ENCODE assay signal across 22 mouse cellular contexts in genomic region chr6:37396127-37396526, GRCm38 (mm10).
"Had no signal": no experiment of that assay in that cellular context is flagged by ENCODE, and none has a peak within 500 bp of the region (broad histone marks: within the 10 kb centered on the region; RNA-seq: fewer than 3 reads in every experiment).

No protein-coding gene starts in this region.

- H3K4me3 ChIP-seq: kidney, embryonic 15.5 days; left cerebral cortex, adult 2 months; limb, embryonic 12.5 days; liver, embryonic 13.5 days had no signal

- H3K4me2 ChIP-seq: kidney, embryonic 15.5 days; limb, embryonic 12.5 days; liver, embryonic 13.5 days; lung, embryonic 14.5 days; midbrain, embryonic 11.5 days had no signal

- H3K9me3 ChIP-seq: kidney, embryonic 15.5 days; limb, embryonic 12.5 days; liver, embryonic 13.5 days had no signal

- H3K27me3 ChIP-seq: kidney, embryonic 15.5 days; limb, embryonic 12.5 days; liver, embryonic 13.5 days had no signal

- H3K36me3 ChIP-seq: liver, embryonic 13.5 days had no signal

- H3K27ac ChIP-seq: kidney, embryonic 15.5 days; left cerebral cortex, adult 2 months; limb, embryonic 12.5 days; liver, embryonic 13.5 days; macrophage; stomach, postnatal 0 days had no signal

- H3K9ac ChIP-seq: kidney, embryonic 15.5 days; limb, embryonic 12.5 days; liver, embryonic 13.5 days; lung, embryonic 14.5 days had no signal

- ATAC-seq: intestine, postnatal 0 days; lung, postnatal 0 days had no signal

- DNase-seq: kidney, adult 8-10 months; kidney, postnatal 10 days; kidney, postnatal 36 days; layer of hippocampus, postnatal 36 days; liver; liver, embryonic 13.5 days; lung, embryonic 14.5 days; midbrain, embryonic 14.5 days; right cerebral cortex, adult 18-20 months; right cerebral cortex, postnatal 14 days; right cerebral cortex, postnatal 4 days; thymus, adult 2 months; thymus, postnatal 14 days; thymus, postnatal 4 days had no signal
